Mouse (Mus musculus): ENCODE measurements around the gene Olfr341. TPM values are rescaled to one million over a fixed set of nuclear protein-coding genes. Genes with fewer than 3 reads are reported as not detected.

Gene Olfr341
- total RNA-seq (2021) = not detected
- long read RNA-seq, experiment 1 = 0 reads
- long read RNA-seq, experiment 2 = 0 reads

GRCm38 (mm10) chr2:36482368-36482767 lies at the start of gene Olfr341:
Olfr341 (minus strand) TSS chr2:36482468.
- no peak within 1 kb of the TSS for H3K27ac ChIP-seq
- H3K4me3 ChIP-seq = no peak within 1 kb of the TSS
- no peak for TF ChIP-seq CTCF (conservative IDR thresholded peaks at IDR 0.05)
- DNase-seq (ENCODE audit: low spot score in 2 of 2) = no peak

DNA sequence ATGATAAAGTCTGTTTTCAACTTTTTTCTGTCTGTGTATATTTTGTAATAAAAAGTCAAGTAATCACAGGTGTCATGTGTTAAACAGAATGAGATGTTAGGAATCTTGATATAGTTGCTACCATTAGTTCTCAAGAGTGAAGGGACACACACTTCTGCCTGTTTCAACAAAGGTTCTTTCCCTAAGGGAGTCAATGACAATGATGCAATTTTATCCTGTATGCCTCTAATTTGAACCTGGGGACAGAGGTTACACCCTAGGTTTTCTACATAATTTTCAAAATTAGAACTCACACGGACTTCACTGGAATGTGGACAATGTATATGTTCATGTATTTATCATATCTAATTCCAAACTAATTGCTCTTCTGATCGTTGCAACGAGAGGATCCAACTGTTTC lies 42.4 kb upstream of the Olfr341 start, which contains the start of gene Olfr342:
Gene Olfr342, plus strand, starts transcription at position 301 of the 400 bp plus-strand sequence.
- TF ChIP-seq CTCF (conservative IDR thresholded peaks at IDR 0.05) = no peak
- DNase-seq (ENCODE audit: low spot score in 2 of 2) = no peak
- Histone ChIP-seq H3K27ac (no peak within 1 kb of the TSS), H3K4me3 (no peak within 1 kb of the TSS)

GRCm38 (mm10) chr2:36473634-36474033 lies 8.6 kb downstream of the Olfr341 start:
- H3K27ac ChIP-seq = no peak overlapping the region

DNA sequence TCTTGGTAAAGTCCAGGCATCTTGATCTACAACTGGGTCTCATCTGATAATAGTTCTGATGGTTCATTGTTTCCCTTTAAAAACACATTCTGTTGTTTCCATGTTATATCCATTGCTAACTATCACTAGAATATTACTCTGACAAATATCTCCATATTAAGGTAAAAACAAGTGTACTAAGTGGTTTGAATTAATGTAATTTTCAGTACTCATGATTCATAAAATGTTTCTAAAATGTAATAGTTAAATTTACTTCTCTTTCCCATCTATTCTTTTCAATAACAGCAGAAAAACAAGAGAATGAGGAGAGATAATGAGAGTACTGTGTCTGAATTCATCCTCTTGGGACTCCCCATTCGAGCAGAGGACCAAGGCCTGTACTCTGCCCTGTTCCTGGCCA lies 30.0 kb downstream of the Olfr341 start, which contains the start of gene Olfr340:
Gene Olfr340, plus strand, starts transcription at position 301 of the 400 bp plus-strand sequence.
- H3K27ac ChIP-seq = no peak within 1 kb of the TSS
- no peak within 1 kb of the TSS for H3K4me3 ChIP-seq
- no peak for DNase-seq (ENCODE audit: low spot score in 2 of 2)
- no peak for TF ChIP-seq CTCF (conservative IDR thresholded peaks at IDR 0.05)

More at GRCm38 (mm10) chr2:36473634-36474033, 8.6 kb downstream of the Olfr341 start:
- no peak for TF ChIP-seq CTCF (conservative IDR thresholded peaks at IDR 0.05)
- DNase-seq (ENCODE audit: low spot score in 2 of 2) = no peak
- no peak overlapping the region for H3K4me3 ChIP-seq

Other genes starting within 250 kb of the Olfr341 start
- under 1 TPM in 1 of 2 experiments, not detected in 1; 0.05 TPM for gene Olfr338, start 108.9 kb downstream of the Olfr341 start, total RNA-seq (2021)
- not detected for gene Olfr339, start 63.5 kb downstream of the Olfr341 start, total RNA-seq (2021)
- gene Olfr340, start 29.9 kb downstream of the Olfr341 start, total RNA-seq (2021) = not detected
- not detected for gene Olfr342, start 42.5 kb upstream of the Olfr341 start, total RNA-seq (2021)
- gene Olfr344, start 84.2 kb upstream of the Olfr341 start, total RNA-seq (2021) = under 1 TPM in 1 of 2 experiments, not detected in 1; 0.05 TPM
- not detected for gene Olfr345, start 157.6 kb upstream of the Olfr341 start, total RNA-seq (2021)
- gene Olfr346, start 203.3 kb upstream of the Olfr341 start, total RNA-seq (2021) = not detected
- not detected for gene Olfr347, start 249.4 kb upstream of the Olfr341 start, total RNA-seq (2021)

All from layer of hippocampus, adult 2 months (tissue).